Mouse (Mus musculus) heart, embryonic 10.5 days (tissue): Measurements from ENCODE around the gene Scrn1. TPM values are rescaled to one million over a fixed set of nuclear protein-coding genes. Genes with fewer than 3 reads are reported as not detected.
A peak's percentile ranks its signal among the peaks of the same experiment; 100 is the strongest.

ENCODE experiments used
- DNase-seq: peaks from one replicate; pipeline ENCODE4 v3.0.0-alpha.2; 2017; ENCODE audit warnings: low spot score
- H3K27ac ChIP-seq: fragments of 300-500 bp; sonication (generic); 2 replicates; pipeline ENCODE4 v1.5.1; 2016; ENCODE audit warnings: mild to moderate bottlenecking
- H3K27me3 ChIP-seq: fragments of 300-500 bp; sonication (generic); 2 replicates; pipeline ENCODE4 v1.6.1; 2016; ENCODE audit warnings: mild to moderate bottlenecking; ENCODE audit not compliant: poor library complexity, insufficient read depth, severe bottlenecking
- H3K36me3 ChIP-seq: fragments of 300-500 bp; sonication (generic); 2 replicates; pipeline ENCODE4 v1.6.1; 2016; ENCODE audit warnings: mild to moderate bottlenecking, moderate library complexity
- H3K4me1 ChIP-seq: fragments of 300-500 bp; sonication (generic); 2 replicates; pipeline ENCODE4 v1.6.1; 2016; ENCODE audit warnings: mild to moderate bottlenecking
- H3K4me3 ChIP-seq: fragments of 300-500 bp; sonication (generic); 2 replicates; pipeline ENCODE4 v1.5.1; 2016; ENCODE audit warnings: mild to moderate bottlenecking, moderate library complexity
- H3K9me3 ChIP-seq: fragments of 300-500 bp; sonication (generic); 2 replicates; pipeline ENCODE4 v1.6.1; 2016; ENCODE audit warnings: mild to moderate bottlenecking, moderate library complexity
- WGBS: fragments of 180-500 bp; shearing (Covaris S2); methylation state at CpG from one replicate; pipeline ENCODE4 v1.1.7; 2016; 5-methylcytosine and 5-hydroxymethylcytosine counted together
- polyA plus RNA-seq: library from polyadenylated mRNA; unstranded; fragments of >200 nt; fragmentation: Nextera tagmentation; extraction: Ambion mirVana; gene quantifications from 2 replicates; pipeline ENCODE4 v1.2.1, GENCODE M21; 2016

Scrn1 gene
- polyA plus RNA-seq, 1 experiment from 2014 or later: 10.5 TPM

DNA sequence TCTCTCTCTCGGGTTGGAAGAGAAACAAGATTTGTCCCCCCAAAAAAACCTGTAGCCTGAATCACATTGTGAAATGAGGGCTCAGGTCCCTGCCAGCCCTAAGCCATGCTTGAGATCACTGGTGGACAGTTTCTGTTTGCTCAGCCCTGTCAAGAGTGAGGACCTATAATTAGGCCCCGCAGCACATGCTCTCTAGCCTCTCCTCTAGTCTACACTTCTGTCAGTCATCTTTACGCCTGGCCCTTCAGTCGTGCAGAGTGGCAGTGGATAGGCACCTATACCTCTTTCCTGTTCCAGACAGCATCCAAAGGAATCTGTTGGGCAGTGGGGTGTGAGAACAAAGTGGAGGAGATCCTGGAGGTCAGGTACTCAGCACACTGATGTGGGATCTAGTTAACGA is 58.5 kb downstream of the Scrn1 start:
- peaks cover 39% of the 10 kb centered on the region for H3K4me1 ChIP-seq
- H3K4me3 ChIP-seq: no peak overlapping the region
- H3K9me3 ChIP-seq: no peaks in the 10 kb centered on the region
- no peaks in the 10 kb centered on the region for H3K36me3 ChIP-seq
- no peaks in the 10 kb centered on the region for H3K27me3 ChIP-seq
- 45% methylated on average over 5 of the region's 5 CpGs for WGBS
- no peak overlapping the region for H3K27ac ChIP-seq
- no peak for DNase-seq

DNA sequence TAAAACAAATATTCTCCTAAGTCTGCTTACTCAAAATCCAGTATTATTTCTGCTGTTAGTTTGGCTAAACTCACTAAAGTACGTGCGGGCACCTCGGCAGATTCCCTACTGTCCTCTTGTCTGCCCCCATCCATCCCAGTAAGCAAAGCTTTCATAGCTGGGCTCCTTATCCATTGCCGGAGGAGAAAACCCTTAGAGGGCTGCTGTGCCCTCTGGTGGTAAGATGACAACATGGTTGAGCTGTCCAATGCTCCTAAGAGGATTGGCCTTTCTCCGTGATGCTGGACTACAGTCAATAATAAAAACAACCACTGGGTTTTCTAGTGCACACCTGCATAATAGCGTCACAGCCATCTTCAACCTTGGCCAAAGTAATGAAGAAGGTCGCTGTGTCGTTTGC is 59.3 kb downstream of the Scrn1 start:
- H3K4me1 ChIP-seq: peaks cover 46% of the 10 kb centered on the region
- no peak overlapping the region for H3K4me3 ChIP-seq
- H3K27ac ChIP-seq: no peak overlapping the region
- WGBS: 31% methylated on average over 8 of the region's 8 CpGs
- H3K36me3 ChIP-seq: no peaks in the 10 kb centered on the region
- no peak for DNase-seq
- no peaks in the 10 kb centered on the region for H3K9me3 ChIP-seq
- no peaks in the 10 kb centered on the region for H3K27me3 ChIP-seq

DNA sequence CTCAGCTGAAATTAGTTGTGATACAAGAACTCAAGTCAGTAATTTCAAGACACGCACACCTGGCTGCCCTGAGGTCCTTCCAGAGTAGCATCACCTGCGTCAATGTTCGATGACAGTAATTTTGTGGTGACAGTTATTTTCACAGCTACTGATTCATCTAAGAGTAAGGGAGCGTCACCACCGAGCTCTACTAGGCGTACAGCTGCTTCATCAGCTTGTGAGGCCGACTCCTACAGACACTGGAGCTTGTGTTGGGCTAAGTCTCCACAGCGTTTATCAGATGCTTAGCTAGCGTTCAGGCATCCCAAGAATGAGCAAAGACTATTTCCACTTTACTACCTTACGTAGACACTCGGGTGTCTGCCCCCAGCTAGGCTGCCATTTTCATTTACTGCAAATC is 60.0 kb downstream of the Scrn1 start:
- 57% methylated on average over 11 of the region's 11 CpGs for WGBS

DNA sequence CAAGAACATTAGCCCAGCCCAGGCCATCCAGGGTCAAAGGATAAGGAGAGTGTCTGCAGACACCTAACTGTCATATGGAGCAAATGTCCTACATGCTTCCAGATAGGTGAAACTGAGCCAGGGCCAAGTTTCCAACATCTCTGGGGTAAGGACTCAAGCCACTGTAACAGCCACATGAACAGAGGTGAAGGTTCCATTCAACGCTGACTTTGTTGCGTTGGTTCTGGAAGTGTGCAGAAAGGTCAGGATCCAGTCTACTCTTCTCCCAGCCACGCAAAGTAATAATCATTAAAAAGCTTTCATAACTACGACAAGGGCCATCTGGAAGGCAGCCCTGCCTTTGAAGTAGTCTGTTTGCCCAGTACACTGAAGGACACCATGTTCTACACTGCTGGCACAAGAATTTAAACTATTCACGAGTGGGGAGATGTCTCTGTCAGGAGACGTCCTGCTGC is 63.6 kb downstream of the Scrn1 start:
- Histone ChIP-seq H3K36me3 (no peaks in the 10 kb centered on the region), H3K27me3 (no peaks in the 10 kb centered on the region), H3K9me3 (no peaks in the 10 kb centered on the region), H3K4me1 (peaks cover 28% of the 10 kb centered on the region), H3K27ac (no peak overlapping the region), H3K4me3 (no peak overlapping the region)
- DNase-seq: no peak
- 61% methylated on average over 6 of the region's 6 CpGs for WGBS

More for the DNA sequence above, 60.0 kb downstream of the Scrn1 start:
- 0 out of 2 replicates have a peak overlapping the region, but pooled peaks have one; percentile 42 for H3K27ac ChIP-seq
- DNase-seq: no peak
- H3K4me3 ChIP-seq: no peak overlapping the region
- no peaks in the 10 kb centered on the region for H3K9me3 ChIP-seq
- H3K27me3 ChIP-seq: no peaks in the 10 kb centered on the region
- no peaks in the 10 kb centered on the region for H3K36me3 ChIP-seq
- peaks cover 46% of the 10 kb centered on the region for H3K4me1 ChIP-seq

DNA sequence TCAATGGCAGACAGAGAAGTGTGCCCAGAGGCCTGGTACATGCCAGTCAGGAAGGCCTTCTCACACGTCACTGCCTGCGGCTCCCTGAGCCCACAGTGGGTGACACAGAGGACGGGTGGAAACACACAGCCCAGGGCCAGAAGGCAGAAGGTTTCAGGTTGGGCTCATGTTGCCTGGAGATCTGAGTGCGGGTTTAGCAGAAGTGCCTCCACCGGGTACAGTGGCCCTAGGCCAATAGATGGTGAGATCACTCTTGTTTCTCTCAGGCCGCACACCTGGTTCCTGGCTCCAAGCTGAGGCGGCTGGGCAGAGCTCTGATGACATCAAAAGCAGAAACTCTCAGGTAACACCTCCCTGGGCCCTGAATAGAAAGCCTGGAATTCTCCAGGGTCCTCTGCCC is 70.1 kb downstream of the Scrn1 start:
- WGBS: 79% methylated on average over 7 of the region's 7 CpGs

DNA sequence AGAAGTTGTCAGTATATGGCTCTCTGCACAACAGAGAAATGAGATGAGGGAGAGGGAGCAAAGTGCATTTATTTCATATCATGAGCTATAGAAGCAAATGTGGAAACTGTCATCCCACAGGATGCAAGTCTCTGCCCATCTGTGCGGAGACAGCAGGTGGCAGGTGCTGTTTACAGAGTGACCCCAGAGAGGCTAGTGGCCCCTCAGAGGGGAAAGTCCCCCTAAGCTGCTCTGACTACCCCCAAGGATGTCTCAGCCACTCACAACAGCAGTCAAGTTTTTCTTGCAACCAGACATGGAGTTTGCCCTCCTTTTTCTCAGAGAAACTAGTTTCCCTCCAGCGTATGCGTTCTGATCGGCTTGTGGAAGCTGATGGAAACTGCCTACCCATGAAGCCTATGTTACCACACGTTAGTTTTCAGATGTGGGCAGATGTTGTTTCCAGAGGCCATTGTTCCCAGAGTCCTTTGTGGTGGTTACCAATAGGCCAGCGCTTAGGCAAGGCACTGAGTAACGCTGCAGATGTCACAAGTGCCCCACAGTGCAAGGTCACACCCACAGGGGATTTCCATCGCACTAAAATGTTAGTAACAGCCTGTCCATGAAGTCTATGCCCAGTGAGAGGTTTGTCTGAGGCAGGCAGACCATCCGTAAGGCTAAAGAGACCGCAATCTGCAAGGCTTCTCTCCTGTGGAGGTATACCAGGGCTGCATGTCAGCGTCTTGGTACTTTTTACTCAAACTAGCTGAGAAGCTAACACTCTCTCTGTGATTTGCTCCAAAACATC is 71.5 kb downstream of the Scrn1 start:
- WGBS: 77% methylated on average over 11 of the region's 11 CpGs
- no peak for DNase-seq
- H3K27ac ChIP-seq: no peak overlapping the region

More for the DNA sequence above, 70.1 kb downstream of the Scrn1 start:
- no peaks in the 10 kb centered on the region for H3K36me3 ChIP-seq
- H3K27ac ChIP-seq: no peak overlapping the region
- no peak for DNase-seq
- no peaks in the 10 kb centered on the region for H3K27me3 ChIP-seq
- peaks cover 2% of the 10 kb centered on the region; the same call in 1 of the 2 replicates for H3K4me1 ChIP-seq
- no peak overlapping the region for H3K4me3 ChIP-seq
- no peaks in the 10 kb centered on the region for H3K9me3 ChIP-seq

DNA sequence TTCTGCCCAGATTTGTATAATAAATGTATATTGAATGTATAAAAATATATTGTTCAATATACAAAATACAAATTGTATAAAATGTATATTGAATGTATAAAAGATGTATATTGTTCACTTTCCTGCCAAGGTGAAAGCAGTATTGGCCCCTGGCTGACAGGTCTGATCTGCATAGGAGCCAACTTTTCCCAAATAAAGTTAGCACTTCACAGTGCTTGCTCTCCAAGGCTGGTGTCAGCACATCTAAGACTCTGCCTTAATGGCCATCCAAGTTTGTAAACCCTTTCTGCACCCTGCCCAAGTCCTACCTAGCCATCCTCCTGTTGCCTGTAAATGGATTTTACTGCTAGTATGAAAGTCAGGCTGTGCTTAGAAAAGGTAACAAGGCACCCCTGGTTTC is 72.2 kb downstream of the Scrn1 start:
- Histone ChIP-seq H3K9me3 (no peaks in the 10 kb centered on the region), H3K27me3 (no peaks in the 10 kb centered on the region), H3K4me3 (no peak overlapping the region), H3K4me1 (peaks cover 2% of the 10 kb centered on the region; the same call in 1 of the 2 replicates), H3K36me3 (no peaks in the 10 kb centered on the region; the same call in 1 of the 2 replicates), H3K27ac (no peak overlapping the region)
- no peak for DNase-seq

More for the DNA sequence above, 71.5 kb downstream of the Scrn1 start:
- no peak overlapping the region for H3K4me3 ChIP-seq
- H3K9me3 ChIP-seq: no peaks in the 10 kb centered on the region
- H3K36me3 ChIP-seq: no peaks in the 10 kb centered on the region; the same call in 1 of the 2 replicates
- no peaks in the 10 kb centered on the region for H3K27me3 ChIP-seq
- peaks cover 2% of the 10 kb centered on the region; the same call in 1 of the 2 replicates for H3K4me1 ChIP-seq

DNA sequence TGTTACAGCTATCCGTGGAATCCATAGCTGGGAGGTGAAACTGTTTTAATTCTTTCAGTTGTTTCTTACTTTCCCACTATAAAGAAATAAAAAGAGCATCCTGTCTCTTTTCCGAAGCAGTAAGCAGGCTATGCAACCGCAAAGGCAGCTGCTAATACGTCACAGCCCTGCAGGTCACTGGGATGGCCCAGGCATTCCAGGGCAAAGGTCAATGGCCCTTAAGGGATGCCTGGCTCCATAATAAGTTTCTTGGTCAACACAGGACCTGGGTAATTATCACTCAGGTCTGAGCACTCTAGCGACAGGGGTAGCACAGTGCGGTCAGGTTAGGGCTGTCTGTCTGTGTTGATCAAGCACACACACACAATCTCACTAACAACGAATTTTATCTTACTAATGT is 75.2 kb downstream of the Scrn1 start:
- Histone ChIP-seq H3K36me3 (no peaks in the 10 kb centered on the region; the same call in 1 of the 2 replicates), H3K27me3 (peaks cover 13% of the 10 kb centered on the region), H3K9me3 (no peaks in the 10 kb centered on the region), H3K4me1 (peaks cover 5% of the 10 kb centered on the region), H3K4me3 (no peak overlapping the region), H3K27ac (no peak overlapping the region)
- DNase-seq: no peak
- WGBS: 62% methylated on average over 7 of the region's 7 CpGs

DNA sequence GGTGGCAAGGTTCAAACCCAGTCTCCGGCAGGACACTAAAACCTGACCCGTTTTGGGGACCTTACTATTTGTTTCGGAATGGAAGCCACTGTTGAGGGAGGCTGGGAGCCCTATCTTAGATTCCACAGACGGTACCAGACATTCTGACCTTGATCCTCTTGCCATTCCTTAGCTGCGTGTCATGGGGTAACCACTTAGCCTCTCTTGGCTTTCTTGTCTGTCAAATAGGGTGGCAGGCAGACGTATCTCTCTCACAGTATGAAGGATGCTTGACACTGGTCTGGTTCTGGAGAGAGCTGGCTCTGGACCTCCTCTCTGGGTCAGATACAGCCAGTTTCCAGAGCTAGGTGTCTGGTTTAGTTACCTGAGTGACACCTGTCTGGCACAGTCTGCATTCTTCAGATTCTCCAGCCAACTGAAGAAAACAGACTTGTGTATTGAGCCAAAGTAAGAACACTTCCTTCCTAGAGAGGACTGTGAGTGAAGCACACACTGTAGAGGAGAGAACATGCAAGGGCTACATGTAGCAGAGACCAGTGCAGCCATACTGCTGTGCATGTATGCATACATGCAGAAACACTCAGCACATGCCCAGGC is 80.2 kb downstream of the Scrn1 start:
- 18% methylated on average over 6 of the region's 6 CpGs for WGBS
- H3K36me3 ChIP-seq: no peaks in the 10 kb centered on the region; the same call in 1 of the 2 replicates
- H3K27ac ChIP-seq: peak overlapping the region; percentile 77; the same call in 1 of the 2 replicates
- H3K4me3 ChIP-seq: peak overlapping the region; percentile 63
- H3K4me1 ChIP-seq: peaks cover 14% of the 10 kb centered on the region
- DNase-seq: no peak
- no peaks in the 10 kb centered on the region for H3K9me3 ChIP-seq
- H3K27me3 ChIP-seq: peaks cover 33% of the 10 kb centered on the region

DNA sequence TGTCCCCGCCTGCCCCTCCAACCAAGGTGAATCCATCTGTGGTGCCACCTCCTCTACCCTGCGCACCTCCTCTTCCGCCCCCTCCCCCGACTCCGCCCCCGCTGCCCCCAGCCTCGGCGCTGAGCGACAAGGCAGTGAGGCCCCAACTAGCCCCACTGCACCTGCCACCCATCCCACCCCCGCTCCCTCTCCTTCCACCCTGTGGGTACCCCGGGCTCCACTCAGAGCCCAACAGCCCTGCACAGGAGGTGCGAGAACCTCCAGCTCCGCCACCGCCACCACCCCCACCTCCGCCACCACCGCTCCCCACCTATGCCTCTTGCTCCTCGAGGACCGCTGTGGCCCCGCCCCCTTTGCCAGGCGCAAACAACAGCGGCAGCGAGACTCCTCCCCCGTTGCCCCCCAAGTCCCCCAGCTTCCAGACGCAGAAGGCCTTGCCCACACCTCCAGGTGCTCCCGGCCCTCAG is 80.8 kb downstream of the Scrn1 start:
- no peak for DNase-seq
- no peaks in the 10 kb centered on the region; the same call in 1 of the 2 replicates for H3K36me3 ChIP-seq
- H3K4me1 ChIP-seq: peaks cover 14% of the 10 kb centered on the region
- no peaks in the 10 kb centered on the region for H3K9me3 ChIP-seq
- WGBS: 5% methylated on average over 23 of the region's 25 CpGs
- H3K27me3 ChIP-seq: peaks cover 33% of the 10 kb centered on the region
- H3K4me3 ChIP-seq: peak overlapping the region; percentile 63
- peak overlapping the region; percentile 77 for H3K27ac ChIP-seq

DNA sequence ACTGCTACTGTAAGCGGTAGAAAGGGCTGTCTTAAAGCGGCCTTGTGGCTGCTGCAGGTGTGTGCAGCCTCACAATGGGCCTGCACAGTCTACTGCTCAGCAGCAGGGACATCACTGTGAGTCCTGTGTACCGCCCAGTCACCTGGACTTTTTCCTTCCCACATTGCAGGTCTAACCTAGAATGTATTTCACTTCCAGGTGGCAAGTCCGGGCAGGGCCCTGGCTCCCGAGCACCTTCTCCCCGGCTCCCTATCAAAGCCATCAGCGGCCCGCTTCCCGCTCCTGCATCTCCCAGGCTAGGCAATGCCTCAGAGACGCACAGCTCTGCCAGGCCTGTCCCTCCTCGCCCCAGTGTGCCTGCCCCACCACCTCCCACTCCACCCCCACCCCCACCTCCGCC is 81.3 kb downstream of the Scrn1 start:
- Histone ChIP-seq H3K4me1 (peaks cover 14% of the 10 kb centered on the region), H3K27me3 (peaks cover 33% of the 10 kb centered on the region), H3K9me3 (no peaks in the 10 kb centered on the region), H3K27ac (peak overlapping the region; percentile 77), H3K4me3 (peak overlapping the region; percentile 63), H3K36me3 (no peaks in the 10 kb centered on the region; the same call in 1 of the 2 replicates)
- DNase-seq: no peak
- WGBS: 26% methylated on average over 12 of the region's 12 CpGs

DNA sequence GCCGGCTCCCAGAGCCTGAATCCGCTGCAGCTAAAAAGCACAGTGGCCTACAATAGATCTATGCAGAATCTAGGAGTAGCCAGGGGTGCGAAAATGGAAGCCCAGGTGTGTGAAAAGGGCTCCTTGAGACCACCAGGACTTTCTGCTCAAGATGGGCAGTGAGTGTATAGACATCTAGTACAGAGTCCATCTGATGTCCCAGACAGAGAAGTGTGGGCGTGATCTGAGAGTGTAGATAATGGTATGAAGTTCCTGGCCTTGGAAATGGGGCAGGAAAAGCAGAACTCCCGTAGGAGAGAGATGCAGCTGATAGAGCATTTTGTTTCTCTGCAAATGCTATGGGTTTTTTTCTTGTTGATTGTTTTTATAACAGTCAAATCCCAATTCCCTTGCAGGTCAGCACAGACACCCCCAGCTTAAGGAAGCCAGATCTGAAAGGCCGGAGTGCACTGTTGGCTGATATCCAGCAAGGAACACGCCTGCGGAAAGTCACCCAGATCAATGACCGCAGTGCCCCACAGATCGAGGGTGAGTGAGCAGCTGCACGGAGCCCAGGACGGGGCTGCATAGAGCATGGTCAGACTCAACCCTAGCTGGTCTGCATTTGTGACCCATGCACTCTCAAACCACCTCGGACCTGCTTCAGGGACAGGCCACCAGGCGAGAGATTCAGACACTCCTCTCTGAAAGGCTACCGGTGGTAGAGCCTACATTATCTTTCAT is 84.7 kb downstream of the Scrn1 start:
- H3K9me3 ChIP-seq: no peaks in the 10 kb centered on the region
- 72% methylated on average over 15 of the region's 15 CpGs for WGBS
- no peak overlapping the region for H3K27ac ChIP-seq
- no peaks in the 10 kb centered on the region for H3K36me3 ChIP-seq
- peaks cover 23% of the 10 kb centered on the region for H3K27me3 ChIP-seq
- H3K4me1 ChIP-seq: peaks cover 14% of the 10 kb centered on the region
- DNase-seq: no peak
- H3K4me3 ChIP-seq: no peak overlapping the region
